Mouse (Mus musculus): Measurements from ENCODE around the gene Fam19a2. TPM values are rescaled to one million over a fixed set of nuclear protein-coding genes. Genes with fewer than 3 reads are reported as not detected.

Gene Fam19a2
- polyA plus RNA-seq, 1 experiment = not detected

DNA sequence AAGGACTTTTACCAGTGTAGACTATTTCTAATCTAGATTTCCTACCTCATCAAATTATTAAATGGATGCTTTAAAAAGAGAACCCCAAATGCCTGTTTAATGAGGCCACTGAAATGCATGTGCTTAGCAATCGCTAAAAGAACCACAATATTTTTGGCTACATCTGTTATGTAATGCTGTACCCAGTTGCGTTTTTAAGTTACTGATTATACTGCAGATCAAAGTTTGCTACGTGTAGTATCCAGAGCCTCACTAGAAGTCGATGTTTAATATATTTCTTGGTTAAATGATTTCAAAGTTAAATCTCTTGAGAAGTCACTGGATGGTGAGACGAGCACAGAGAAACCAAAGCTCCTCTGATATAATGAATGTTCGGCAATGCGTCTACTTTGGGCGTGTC, 82.5 kb downstream of the Fam19a2 start:
- no peak overlapping the region for H3K27ac ChIP-seq (replicated peaks; ENCODE audit: low read depth, low read length)
- no peaks in the 10 kb centered on the region for H3K4me1 ChIP-seq (ENCODE audit: control insufficient read depth, insufficient read depth, insufficient read length, low read length)
- H3K4me3 ChIP-seq (ENCODE audit: insufficient read depth, low read depth, low read length) = no peak overlapping the region

DNA sequence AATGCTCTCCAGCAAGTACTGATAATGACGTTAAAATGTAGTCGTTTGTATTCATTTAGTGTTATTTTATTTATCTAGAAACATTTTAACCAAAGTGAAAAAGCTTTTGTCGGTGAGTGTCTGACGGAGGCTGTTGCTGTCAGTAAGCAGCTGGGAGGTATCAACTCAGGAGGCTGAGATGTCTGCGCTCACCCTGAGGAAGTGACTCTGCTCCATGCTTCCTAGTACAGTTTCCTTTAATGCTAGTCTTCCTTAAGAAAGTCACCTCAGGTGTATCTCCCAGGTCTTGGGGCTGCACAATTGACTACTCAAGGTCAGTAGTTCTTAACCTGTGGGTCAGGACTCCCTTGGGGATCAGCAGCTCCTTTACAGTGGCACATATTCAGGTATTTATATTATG, 89.9 kb downstream of the Fam19a2 start:
- H3K4me1 ChIP-seq (ENCODE audit: control insufficient read depth, insufficient read depth, insufficient read length, low read length) = no peaks in the 10 kb centered on the region
- no peak overlapping the region for H3K27ac ChIP-seq (replicated peaks; ENCODE audit: low read depth, low read length)
- no peak overlapping the region for H3K4me3 ChIP-seq (ENCODE audit: insufficient read depth, low read depth, low read length)

DNA sequence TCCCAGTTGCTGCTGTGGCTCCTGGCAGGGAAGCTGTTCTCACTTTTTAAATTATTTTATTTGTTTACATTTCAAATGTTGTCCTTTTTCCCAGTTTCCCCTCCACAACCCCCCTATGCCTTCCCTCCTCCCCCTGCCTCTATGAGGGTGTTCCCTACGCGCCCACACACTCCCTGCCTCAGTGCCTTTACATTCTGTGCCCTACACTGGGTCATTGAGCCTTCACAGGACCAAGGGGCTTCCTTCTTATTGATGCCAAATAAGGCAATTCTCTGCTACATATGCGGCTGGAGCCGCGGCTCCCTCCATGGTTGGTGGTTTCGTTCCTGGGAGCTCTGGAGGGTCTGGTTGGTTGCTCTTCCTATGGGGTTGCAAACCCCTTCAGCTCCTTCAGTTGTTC, 93.2 kb downstream of the Fam19a2 start:
- Histone ChIP-seq H3K4me1 (ENCODE audit: control insufficient read depth, insufficient read depth, insufficient read length, low read length) (no peaks in the 10 kb centered on the region), H3K27ac (replicated peaks; ENCODE audit: low read depth, low read length) (no peak overlapping the region), H3K4me3 (ENCODE audit: insufficient read depth, low read depth, low read length) (no peak overlapping the region)

DNA sequence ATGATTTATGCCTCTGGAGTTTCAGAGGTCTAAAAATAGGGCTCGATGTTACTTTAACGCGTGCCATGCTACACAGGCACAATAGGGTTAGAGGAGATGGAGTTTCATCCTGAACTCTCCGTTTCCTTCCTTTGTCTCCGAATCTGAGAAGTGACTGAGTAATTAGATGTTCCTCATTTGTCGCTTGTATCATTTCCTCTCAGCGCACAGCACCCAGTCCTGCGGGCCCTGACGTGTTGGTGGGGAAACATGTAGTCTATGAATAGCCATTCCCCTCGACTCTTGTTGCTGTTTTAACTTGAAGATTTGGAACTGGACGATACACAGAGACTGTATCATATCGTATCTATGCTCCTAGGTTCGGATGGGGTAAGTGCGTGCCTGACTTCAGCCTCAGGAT, 96.7 kb downstream of the Fam19a2 start:
- no peak overlapping the region for H3K4me3 ChIP-seq (ENCODE audit: insufficient read depth, low read depth, low read length)
- H3K27ac ChIP-seq (replicated peaks; ENCODE audit: low read depth, low read length) = no peak overlapping the region

DNA sequence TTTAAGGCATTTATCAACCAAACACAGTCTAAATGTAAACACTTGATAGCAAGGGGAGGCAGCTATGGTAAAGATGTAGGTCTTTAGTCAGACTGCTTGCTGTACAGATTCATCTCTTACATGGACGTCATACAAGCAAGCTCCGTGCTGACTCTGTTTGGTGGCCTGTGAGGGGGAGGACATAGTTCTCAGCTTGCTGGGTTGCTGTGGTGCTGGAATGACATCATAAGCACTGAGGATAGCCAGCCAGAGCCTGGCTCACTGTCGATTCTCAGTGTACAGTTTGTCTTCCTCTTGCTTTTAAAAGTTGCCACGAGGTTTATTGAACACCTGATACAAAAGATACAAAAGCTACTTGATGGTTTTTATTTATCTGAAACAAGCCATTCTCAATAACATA, 100.8 kb downstream of the Fam19a2 start:
- no peak overlapping the region for H3K27ac ChIP-seq (replicated peaks; ENCODE audit: low read depth, low read length)
- no peak overlapping the region for H3K4me3 ChIP-seq (ENCODE audit: insufficient read depth, low read depth, low read length)
- no peaks in the 10 kb centered on the region for H3K4me1 ChIP-seq (ENCODE audit: control insufficient read depth, insufficient read depth, insufficient read length, low read length)

More for the DNA sequence above, 96.7 kb downstream of the Fam19a2 start:
- no peaks in the 10 kb centered on the region for H3K4me1 ChIP-seq (ENCODE audit: control insufficient read depth, insufficient read depth, insufficient read length, low read length)

DNA sequence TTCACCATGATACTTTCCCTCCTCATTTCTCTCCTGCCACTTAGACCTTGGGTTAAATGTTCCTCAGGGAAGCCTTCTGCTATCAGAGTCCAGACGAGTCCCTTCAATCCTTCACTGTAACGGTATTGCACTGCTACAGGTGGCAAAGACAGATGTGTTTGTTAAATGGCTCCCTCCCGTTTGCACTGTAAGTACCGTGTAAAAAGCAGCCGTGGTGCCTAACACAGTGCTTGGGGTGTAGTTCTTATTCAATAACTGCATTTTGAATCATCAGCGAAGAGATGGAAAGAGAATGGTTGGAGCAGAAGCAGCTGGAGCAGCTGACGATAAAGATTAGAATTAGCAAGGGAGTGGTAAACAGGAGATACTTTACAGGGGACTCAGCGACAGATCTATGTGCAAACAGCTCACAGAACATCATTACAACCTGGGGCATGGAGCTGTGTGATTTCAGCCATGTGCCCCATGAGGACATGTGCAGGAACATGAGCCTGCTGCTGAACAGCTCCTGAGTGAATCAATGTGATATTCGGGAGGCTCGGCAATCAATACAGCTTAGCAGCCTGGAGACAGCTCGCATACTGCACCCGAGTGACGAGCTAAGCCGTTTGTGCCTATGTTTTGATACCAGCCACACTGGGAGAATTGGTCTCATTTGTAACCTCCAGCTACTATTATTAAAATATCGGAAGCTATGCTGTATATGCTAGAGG, 103.5 kb downstream of the Fam19a2 start:
- no peak overlapping the region for H3K27ac ChIP-seq (replicated peaks; ENCODE audit: low read depth, low read length)
- H3K4me1 ChIP-seq (ENCODE audit: control insufficient read depth, insufficient read depth, insufficient read length, low read length) = no peaks in the 10 kb centered on the region
- H3K4me3 ChIP-seq (ENCODE audit: insufficient read depth, low read depth, low read length) = no peak overlapping the region

DNA sequence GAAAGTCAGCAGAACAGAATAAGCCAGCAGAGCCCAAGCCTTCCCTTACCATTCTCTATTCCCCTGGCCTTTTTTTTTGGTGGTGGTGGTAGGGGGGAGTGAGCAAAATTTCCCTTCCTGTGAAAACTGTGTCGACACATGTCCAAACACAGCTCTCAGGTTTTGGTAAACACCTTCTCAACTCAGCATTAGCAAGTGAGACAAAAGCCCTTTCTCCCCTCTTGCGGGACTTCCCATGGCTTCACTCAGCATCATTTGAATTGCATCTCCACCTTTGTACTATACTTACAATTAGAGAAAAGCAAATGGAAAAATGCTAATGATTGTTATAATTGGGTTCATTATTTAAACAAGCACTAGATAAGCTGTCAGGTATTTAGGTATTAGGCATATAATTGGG, 119.5 kb downstream of the Fam19a2 start:
- Histone ChIP-seq H3K27ac (replicated peaks; ENCODE audit: low read depth, low read length) (no peak overlapping the region), H3K4me1 (ENCODE audit: control insufficient read depth, insufficient read depth, insufficient read length, low read length) (no peaks in the 10 kb centered on the region), H3K4me3 (ENCODE audit: insufficient read depth, low read depth, low read length) (no peak overlapping the region)

DNA sequence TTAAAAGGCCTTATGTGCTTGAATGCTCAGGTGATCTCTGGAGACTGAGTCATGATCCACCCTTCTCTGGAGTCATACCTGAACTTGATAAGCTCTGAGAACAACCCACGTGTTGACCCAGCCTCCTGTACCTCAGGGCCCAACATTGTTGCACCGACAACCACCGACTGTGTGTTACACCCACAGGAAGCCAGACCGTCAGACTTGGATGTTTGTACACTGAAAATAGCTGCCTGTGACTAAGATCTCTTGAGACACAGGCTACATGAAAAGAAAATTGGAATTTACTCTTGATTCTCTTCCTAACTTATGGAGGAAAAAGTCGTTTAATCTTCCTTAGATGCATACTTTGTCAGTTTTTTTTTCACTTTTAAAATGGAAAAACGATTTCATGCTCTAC, 121.8 kb downstream of the Fam19a2 start:
- no peaks in the 10 kb centered on the region for H3K4me1 ChIP-seq (ENCODE audit: control insufficient read depth, insufficient read depth, insufficient read length, low read length)
- H3K4me3 ChIP-seq (ENCODE audit: insufficient read depth, low read depth, low read length) = no peak overlapping the region
- H3K27ac ChIP-seq (replicated peaks; ENCODE audit: low read depth, low read length) = no peak overlapping the region

DNA sequence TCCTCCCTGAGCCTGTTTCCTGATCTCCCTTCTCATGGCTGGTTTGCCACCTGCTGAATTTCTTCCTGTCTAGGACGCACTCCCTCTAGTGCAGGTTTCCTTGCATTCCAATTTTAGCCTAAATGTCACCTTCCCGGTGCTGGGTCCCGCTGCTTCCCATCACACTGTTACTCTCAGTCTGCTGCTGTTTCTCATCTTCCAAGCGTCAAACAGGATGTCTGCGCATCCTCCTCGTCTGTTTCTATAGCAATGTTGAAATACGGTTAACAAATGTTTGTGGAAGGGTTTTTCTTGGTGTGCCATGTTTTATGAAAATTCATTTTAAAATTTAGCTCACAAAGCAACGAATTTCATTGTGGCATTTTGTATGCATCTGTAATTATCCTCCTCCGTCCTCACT, 131.6 kb downstream of the Fam19a2 start:
- H3K4me1 ChIP-seq (ENCODE audit: control insufficient read depth, insufficient read depth, insufficient read length, low read length) = no peaks in the 10 kb centered on the region
- H3K4me3 ChIP-seq (ENCODE audit: insufficient read depth, low read depth, low read length) = no peak overlapping the region

DNA sequence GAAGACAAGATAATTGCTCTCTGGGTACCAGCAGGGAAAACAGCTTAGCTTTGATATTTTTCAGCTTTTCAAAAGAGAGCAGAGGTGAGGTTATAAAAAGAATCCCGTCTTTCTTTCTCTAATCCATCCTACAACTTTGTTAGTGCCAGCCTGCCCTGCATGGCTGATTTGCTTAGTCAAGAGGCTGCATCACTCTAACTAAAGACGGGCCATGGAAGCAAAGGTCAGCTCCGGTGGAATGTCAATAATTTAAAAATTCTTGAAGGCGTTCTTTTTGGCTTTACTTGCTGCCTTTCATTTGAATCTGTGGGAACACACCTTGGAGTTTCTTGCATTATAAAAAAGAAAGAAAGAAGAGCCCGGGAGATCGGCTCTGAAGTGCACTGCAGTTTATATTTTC, 134.3 kb downstream of the Fam19a2 start:
- no peak overlapping the region for H3K4me3 ChIP-seq (ENCODE audit: insufficient read depth, low read depth, low read length)
- H3K27ac ChIP-seq (replicated peaks; ENCODE audit: low read depth, low read length) = no peak overlapping the region
- no peaks in the 10 kb centered on the region for H3K4me1 ChIP-seq (ENCODE audit: control insufficient read depth, insufficient read depth, insufficient read length, low read length)

More for the DNA sequence above, 131.6 kb downstream of the Fam19a2 start:
- no peak overlapping the region for H3K27ac ChIP-seq (replicated peaks; ENCODE audit: low read depth, low read length)

DNA sequence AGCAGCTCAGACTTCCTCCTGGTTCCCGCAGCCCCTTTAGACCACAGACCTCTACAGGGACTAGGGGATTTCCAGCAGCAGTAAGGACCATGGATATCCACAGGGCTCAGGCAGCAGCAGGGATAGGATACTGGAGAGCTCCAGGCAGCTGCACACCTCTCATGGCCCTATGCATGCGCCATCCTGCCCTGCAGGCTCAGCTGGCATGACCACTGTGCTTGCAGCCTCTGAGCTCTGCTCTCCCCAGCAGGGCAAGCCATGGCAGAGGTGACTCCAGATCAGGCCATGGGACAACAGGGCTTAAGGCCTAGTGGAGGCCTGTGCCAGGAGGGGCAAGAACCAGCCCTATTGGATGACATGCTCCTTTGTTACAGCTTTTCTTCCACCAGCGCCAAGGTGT, 137.4 kb downstream of the Fam19a2 start:
- no peak overlapping the region for H3K27ac ChIP-seq (replicated peaks; ENCODE audit: low read depth, low read length)
- H3K4me1 ChIP-seq (ENCODE audit: control insufficient read depth, insufficient read depth, insufficient read length, low read length) = no peaks in the 10 kb centered on the region
- H3K4me3 ChIP-seq (ENCODE audit: insufficient read depth, low read depth, low read length) = no peak overlapping the region

DNA sequence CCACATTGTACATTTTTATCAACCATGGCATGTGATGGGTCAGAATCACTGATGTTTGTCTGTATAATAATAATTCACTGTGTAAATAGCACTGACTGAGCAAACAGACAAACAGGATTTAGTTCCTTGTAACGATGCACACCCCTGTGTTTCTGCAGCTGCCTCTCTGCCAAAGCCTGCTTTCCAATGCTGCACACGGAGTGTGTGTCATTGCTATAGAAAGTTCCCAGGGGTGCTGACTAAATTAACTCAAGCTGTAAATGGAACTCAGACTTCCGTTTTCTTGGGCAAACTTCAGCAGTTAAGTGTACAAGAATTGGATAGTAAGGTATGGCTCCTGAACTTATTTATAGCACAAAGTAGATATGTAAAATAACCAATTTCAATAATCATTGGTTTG, 138.7 kb downstream of the Fam19a2 start:
- no peak overlapping the region for H3K27ac ChIP-seq (replicated peaks; ENCODE audit: low read depth, low read length)
- no peaks in the 10 kb centered on the region for H3K4me1 ChIP-seq (ENCODE audit: control insufficient read depth, insufficient read depth, insufficient read length, low read length)
- no peak overlapping the region for H3K4me3 ChIP-seq (ENCODE audit: insufficient read depth, low read depth, low read length)

DNA sequence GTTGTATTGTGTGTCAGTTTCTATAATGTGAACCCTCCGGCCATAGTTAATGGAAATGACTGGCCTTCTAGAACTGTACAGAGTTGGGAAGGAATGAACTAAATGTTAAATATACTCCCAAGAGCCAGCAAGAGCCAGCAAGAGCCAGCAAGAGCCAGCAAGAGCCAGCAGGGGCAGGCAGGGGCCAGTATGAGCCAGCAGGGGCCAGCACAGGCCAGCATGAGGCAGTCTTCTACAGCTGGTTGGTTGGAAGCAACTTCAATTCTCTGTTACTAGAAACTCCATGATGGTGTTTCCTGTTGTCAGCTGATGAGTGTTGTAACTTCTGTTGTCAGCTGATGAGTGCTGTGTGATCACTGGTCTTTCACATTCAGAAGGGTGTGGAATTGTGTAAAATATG, 151.2 kb downstream of the Fam19a2 start:
- Histone ChIP-seq H3K4me1 (ENCODE audit: control insufficient read depth, insufficient read depth, insufficient read length, low read length) (no peaks in the 10 kb centered on the region), H3K4me3 (ENCODE audit: insufficient read depth, low read depth, low read length) (no peak overlapping the region), H3K27ac (replicated peaks; ENCODE audit: low read depth, low read length) (no peak overlapping the region)

DNA sequence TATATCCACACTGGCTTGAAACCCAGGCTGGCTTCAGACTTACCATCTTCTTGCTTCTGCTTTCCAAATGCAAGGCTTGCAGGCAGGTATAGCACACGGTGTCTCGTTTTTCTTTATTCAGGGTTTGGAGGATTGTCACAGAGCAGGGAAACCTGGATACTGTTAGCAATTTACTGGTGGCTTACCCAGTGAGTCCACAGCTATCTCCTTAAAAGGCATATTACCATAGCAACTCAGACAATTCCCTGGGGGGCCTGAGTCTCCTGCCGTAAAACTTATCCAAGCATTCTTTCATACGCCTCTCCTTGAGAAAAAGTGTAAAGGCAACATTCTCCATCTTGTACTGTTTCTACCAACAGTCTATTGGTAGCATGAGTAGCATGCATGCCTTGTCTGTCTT, 152.2 kb downstream of the Fam19a2 start:
- H3K4me3 ChIP-seq (ENCODE audit: insufficient read depth, low read depth, low read length) = no peak overlapping the region
- no peaks in the 10 kb centered on the region for H3K4me1 ChIP-seq (ENCODE audit: control insufficient read depth, insufficient read depth, insufficient read length, low read length)
- no peak overlapping the region for H3K27ac ChIP-seq (replicated peaks; ENCODE audit: low read depth, low read length)

DNA sequence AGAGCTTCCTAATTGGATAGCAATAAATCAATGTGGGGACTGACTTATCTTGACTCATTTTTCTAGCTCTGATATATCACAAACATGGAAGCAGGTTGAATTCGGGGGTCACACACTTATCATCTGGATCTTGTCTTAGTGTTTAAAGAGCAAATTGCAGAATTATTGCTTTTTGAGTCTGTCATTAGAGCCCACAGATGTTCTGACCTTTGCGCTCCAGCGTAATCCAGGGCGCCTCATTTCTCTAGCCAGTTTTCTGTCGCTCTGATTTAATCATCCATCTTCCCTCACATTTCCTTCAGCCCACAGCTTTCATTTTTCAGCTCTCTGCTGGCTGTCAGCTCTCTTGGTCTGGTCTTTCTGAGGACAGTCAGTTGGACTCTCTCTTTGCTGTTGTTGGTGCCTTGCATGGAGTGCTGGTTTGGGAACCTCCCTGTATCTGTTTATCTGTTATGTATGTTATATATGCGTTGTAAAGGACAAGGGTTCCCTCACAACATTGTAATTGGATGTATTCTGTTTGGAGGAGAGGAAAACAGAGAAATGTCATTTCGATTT, 154.9 kb downstream of the Fam19a2 start:
- Histone ChIP-seq H3K4me3 (ENCODE audit: insufficient read depth, low read depth, low read length) (no peak overlapping the region), H3K27ac (replicated peaks; ENCODE audit: low read depth, low read length) (no peak overlapping the region), H3K4me1 (ENCODE audit: control insufficient read depth, insufficient read depth, insufficient read length, low read length) (no peaks in the 10 kb centered on the region)

DNA sequence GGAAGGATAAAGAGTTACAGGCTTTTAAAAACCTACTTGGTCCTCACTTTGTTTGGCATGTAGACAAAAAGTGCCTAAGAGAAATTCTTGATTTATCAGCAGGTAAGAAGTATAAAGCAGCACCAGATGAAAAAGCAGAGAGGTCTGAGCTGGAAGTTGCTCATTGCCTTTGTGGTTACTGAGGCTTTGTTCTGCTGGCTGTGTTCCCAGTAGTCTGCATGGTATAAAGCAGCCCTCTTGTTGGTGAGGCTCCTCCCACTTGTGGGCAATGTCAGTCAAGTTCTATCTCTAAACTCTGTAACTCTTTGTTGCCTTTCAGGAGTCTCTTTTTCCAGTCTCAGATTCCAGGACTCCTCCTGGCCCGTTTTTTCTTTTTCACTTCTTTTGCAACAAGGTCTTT, 156.5 kb downstream of the Fam19a2 start:
- Histone ChIP-seq H3K4me1 (ENCODE audit: control insufficient read depth, insufficient read depth, insufficient read length, low read length) (no peaks in the 10 kb centered on the region), H3K27ac (replicated peaks; ENCODE audit: low read depth, low read length) (no peak overlapping the region), H3K4me3 (ENCODE audit: insufficient read depth, low read depth, low read length) (no peak overlapping the region)
